ENCODE assay signal across 7 mouse cellular contexts in genomic region chr3:97159509-97159850, GRCm38 (mm10). TPM values are rescaled to one million over a fixed set of nuclear protein-coding genes. Genes with fewer than 3 reads are reported as not detected.
A peak's percentile ranks its signal among the peaks of the same experiment; 100 is the strongest.
DNase-seq lines count a peak whose midpoint lies in the region; ATAC-seq and TF ChIP-seq lines count a peak whose summit lies in the region.

No protein-coding gene starts in this region.

- DNase-seq in neural tube, embryonic 11.5 days (ENCODE audit: low spot score): no peak
- DNase-seq in neural tube, embryonic 10.5 days (ENCODE audit: extremely low spot score, low spot score): no peak
- DNase-seq in embryonic facial prominence, embryonic 11.5 days (ENCODE audit: low spot score): peak; percentile 7
- no peak for DNase-seq in limb, embryonic 11.5 days (ENCODE audit: low spot score)
- no peak for DNase-seq in ovary, postnatal 36 days (ENCODE audit: low spot score)
- DNase-seq in urinary bladder, postnatal 25 days (ENCODE audit: low spot score): no peak

- H3K4me2 ChIP-seq in neural tube, embryonic 11.5 days (ENCODE audit: low read depth): peak overlapping the region; percentile 85
- peak overlapping the region; percentile 73 for H3K4me2 ChIP-seq in embryonic facial prominence, embryonic 11.5 days (ENCODE audit: low read depth, low read length)
- peak overlapping the region; percentile 89 for H3K4me2 ChIP-seq in limb, embryonic 11.5 days (ENCODE audit: low read depth, severe bottlenecking)

- no peaks in the 10 kb centered on the region for H3K36me3 ChIP-seq in neural tube, embryonic 11.5 days (ENCODE audit: control insufficient read depth, insufficient read depth, low read length)
- H3K36me3 ChIP-seq in embryonic facial prominence, embryonic 11.5 days (replicated peaks; ENCODE audit: control insufficient read depth, insufficient read depth, low read depth, low read length): no peaks in the 10 kb centered on the region
- H3K36me3 ChIP-seq in limb, embryonic 11.5 days (ENCODE audit: control insufficient read depth, insufficient read depth, low read length): no peaks in the 10 kb centered on the region

- no peak overlapping the region for H3K27ac ChIP-seq in neural tube, embryonic 11.5 days (ENCODE audit: low read depth, low read length)
- H3K27ac ChIP-seq in embryonic facial prominence, embryonic 11.5 days (replicated peaks; ENCODE audit: low read depth, low read length): no peak overlapping the region
- no peak overlapping the region for H3K27ac ChIP-seq in limb, embryonic 11.5 days (replicated peaks; ENCODE audit: low read depth, low read length)
- no peak overlapping the region for H3K27ac ChIP-seq in olfactory bulb, adult 2 months (ENCODE audit: insufficient read depth, low read depth, low read length)

- TF ChIP-seq CTCF in olfactory bulb, adult 2 months (IDR thresholded peaks at IDR 0.05; ENCODE audit: insufficient read depth, low read depth, low read length): no peak

- no peak for TF ChIP-seq POLR2A in olfactory bulb, adult 2 months (IDR thresholded peaks at IDR 0.05; ENCODE audit: insufficient read depth, low read depth, low read length)

- peak overlapping the region; percentile 76 for H3K9ac ChIP-seq in neural tube, embryonic 11.5 days (ENCODE audit: low read length)
- H3K9ac ChIP-seq in embryonic facial prominence, embryonic 11.5 days (replicated peaks; ENCODE audit: low read length): peak overlapping the region; percentile 76
- no peak overlapping the region; the same call in 1 of the 2 replicates for H3K9ac ChIP-seq in limb, embryonic 11.5 days (ENCODE audit: low read length)

- peaks cover 10% of the 10 kb centered on the region for H3K4me1 ChIP-seq in neural tube, embryonic 11.5 days (ENCODE audit: control insufficient read depth, insufficient read depth, low read length)
- no peaks in the 10 kb centered on the region for H3K4me1 ChIP-seq in embryonic facial prominence, embryonic 11.5 days (ENCODE audit: control insufficient read depth, insufficient read depth, low read length)
- 0 out of 2 replicates have a peak, but pooled peaks cover 5% of the 10 kb centered on the region for H3K4me1 ChIP-seq in limb, embryonic 11.5 days (ENCODE audit: control insufficient read depth, insufficient read depth, low read length)
- H3K4me1 ChIP-seq in olfactory bulb, adult 2 months (ENCODE audit: control insufficient read depth, insufficient read depth, low read length): peaks cover 7% of the 10 kb centered on the region; the same call in 1 of the 2 replicates

- WGBS in neural tube, embryonic 11.5 days: 10% methylated on average over 6 of the region's 6 CpGs
- 10% methylated on average over 6 of the region's 6 CpGs for WGBS in embryonic facial prominence, embryonic 11.5 days
- 9% methylated on average over 6 of the region's 6 CpGs for WGBS in limb, embryonic 11.5 days
- WGBS in olfactory bulb, adult 2 months: 27% methylated on average over 6 of the region's 6 CpGs

- ATAC-seq in neural tube, embryonic 11.5 days (ENCODE audit: insufficient read depth, low FRiP score, low TSS enrichment): no peak
- no peak for ATAC-seq in embryonic facial prominence, embryonic 11.5 days (replicated peaks; ENCODE audit: insufficient number of reproducible peaks, low FRiP score, low TSS enrichment, low read depth)
- no peak for ATAC-seq in limb, embryonic 11.5 days (ENCODE audit: insufficient number of reproducible peaks, low FRiP score, low TSS enrichment, low read depth)

- no peaks in the 10 kb centered on the region for H3K27me3 ChIP-seq in neural tube, embryonic 11.5 days (ENCODE audit: control insufficient read depth, insufficient read depth, low read length)
- no peaks in the 10 kb centered on the region for H3K27me3 ChIP-seq in embryonic facial prominence, embryonic 11.5 days (ENCODE audit: control insufficient read depth, insufficient read depth, low read length)
- H3K27me3 ChIP-seq in limb, embryonic 11.5 days (ENCODE audit: control insufficient read depth, insufficient read depth, low read length): no peaks in the 10 kb centered on the region

- no peaks in the 10 kb centered on the region for H3K9me3 ChIP-seq in neural tube, embryonic 11.5 days (ENCODE audit: control insufficient read depth, low read length)
- no peaks in the 10 kb centered on the region for H3K9me3 ChIP-seq in embryonic facial prominence, embryonic 11.5 days (replicated peaks; ENCODE audit: control insufficient read depth, low read length)
- H3K9me3 ChIP-seq in limb, embryonic 11.5 days (ENCODE audit: control insufficient read depth, low read length): no peaks in the 10 kb centered on the region

- H3K4me3 ChIP-seq in neural tube, embryonic 11.5 days (ENCODE audit: low read depth, low read length): peak overlapping the region; percentile 77
- H3K4me3 ChIP-seq in embryonic facial prominence, embryonic 11.5 days (ENCODE audit: low read depth, low read length): peak overlapping the region; percentile 70
- H3K4me3 ChIP-seq in limb, embryonic 11.5 days (ENCODE audit: low read depth, low read length): peak overlapping the region; percentile 80
- H3K4me3 ChIP-seq in olfactory bulb, adult 2 months (ENCODE audit: insufficient read depth, low read depth, low read length): peak overlapping the region; percentile 81

RNA-seq across cellular contexts. Expression of gene Acp6, which starts 0.9 kb away (rescaled TPM):
- 20.1 and 25.4 TPM in 2 replicates for polyA plus RNA-seq in neural tube, embryonic 11.5 days (2014; fragmentation: Nextera tagmentation; extraction: Ambion mirVana)
- 31.4 and 36.0 TPM in 2 replicates for polyA plus RNA-seq in embryonic facial prominence, embryonic 11.5 days (2014; fragmentation: Nextera tagmentation; extraction: Ambion mirVana)
- 33.5 and 36.6 TPM in 2 replicates for polyA plus RNA-seq in limb, embryonic 11.5 days (2014; fragmentation: Nextera tagmentation; extraction: Ambion mirVana)
- polyA plus RNA-seq in olfactory bulb, adult 2 months (2012; ENCODE audit: insufficient read depth, insufficient read length, low replicate concordance, missing spikeins): not detected in 2 replicates

Comparison
In these comparisons a context has a peak if more than half of its experiments do, and no peak if none do; other contexts are left out.
1. RNA of gene Acp6, which starts 0.9 kb away (polyA plus RNA-seq): 33.5 to 36.6 TPM in limb, embryonic 11.5 days, 31.4 to 36.0 TPM in embryonic facial prominence, embryonic 11.5 days and 20.1 to 25.4 TPM in neural tube, embryonic 11.5 days; not detected in olfactory bulb, adult 2 months; every median in the first group is over 10 times any median in the second.
2. Peak in every context shown above with its lines, with median percentiles within 50 percentile points of each other: H3K4me2 ChIP-seq and H3K4me3 ChIP-seq.